Mouse (Mus musculus): Measurements from ENCODE around the gene Efcab9. TPM values are rescaled to one million over a fixed set of nuclear protein-coding genes. Genes with fewer than 3 reads are reported as not detected.

Efcab9 gene
- polyA plus RNA-seq, 1 experiment from 2014 or later, result 0.56 TPM

DNA sequence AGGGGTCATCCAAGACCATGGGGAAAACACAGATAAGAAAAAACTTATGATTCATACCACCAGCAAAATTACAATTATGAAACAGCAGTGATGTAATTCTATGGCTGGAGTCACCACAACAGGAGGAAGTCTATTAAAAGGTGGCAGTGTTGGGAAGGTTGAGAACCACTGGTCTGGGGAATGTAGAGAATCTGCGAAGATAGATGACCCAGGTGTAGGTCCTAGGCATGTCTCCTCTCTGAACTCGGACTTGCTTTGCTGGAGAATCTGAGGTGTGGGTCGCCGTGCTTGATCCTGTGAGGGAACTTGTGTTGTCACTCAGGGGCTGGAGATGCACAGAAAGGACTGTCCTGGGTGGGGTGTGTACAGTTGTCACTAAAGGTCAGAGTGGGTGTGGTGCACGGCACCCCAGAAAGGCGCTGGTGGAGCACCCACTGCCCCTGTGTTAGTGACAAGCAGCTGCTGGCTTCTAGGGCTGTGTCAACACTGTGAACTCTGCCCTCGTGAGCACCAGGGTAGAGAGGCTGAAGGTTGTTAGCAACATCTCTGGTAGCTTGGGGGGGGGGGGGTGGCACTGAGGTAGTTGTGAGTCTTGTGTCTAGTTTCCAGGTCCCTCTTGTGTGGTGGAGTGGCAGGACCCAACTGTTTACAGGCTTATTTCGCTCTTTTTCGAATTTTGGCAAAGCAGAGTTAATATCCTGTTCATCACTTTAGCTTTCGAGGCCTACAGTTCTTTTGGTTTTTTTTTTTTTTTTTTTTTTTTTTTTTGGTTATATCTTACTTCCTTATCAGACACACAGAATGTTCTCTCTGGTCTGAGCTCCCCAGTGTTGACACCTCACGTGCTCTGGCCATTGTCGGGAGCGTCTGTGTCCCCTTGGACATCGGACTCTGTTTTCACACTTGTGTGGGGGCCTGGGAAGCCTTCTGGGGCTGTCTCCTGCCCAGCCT, 22.5 kb upstream of the Efcab9 start:
- Histone ChIP-seq H3K4me3 (no peak overlapping the region), H3K27ac (peak overlapping the region; percentile 34; the same call in 1 of the 2 replicates), H3K4me1 (peaks cover 63% of the 10 kb centered on the region), H3K27me3 (replicated peaks) (no peaks in the 10 kb centered on the region), H3K9me3 (replicated peaks) (no peaks in the 10 kb centered on the region), H3K9ac (no peak overlapping the region; the same call in 1 of the 2 replicates), H3K4me2 (peak overlapping the region; percentile 22; the same call in 1 of the 2 replicates), H3K36me3 (peaks cover 13% of the 10 kb centered on the region)
- ATAC-seq, result peak; percentile 51
- WGBS (ENCODE audit: insufficient replicate concordance), result 49% methylated on average over 14 of the region's 14 CpGs

- no peak overlapping the region; the same call in 1 of the 2 replicates for H3K9ac ChIP-seq
- peaks cover 59% of the 10 kb centered on the region for H3K4me1 ChIP-seq
- peak overlapping the region; percentile 53; the same call in 1 of the 2 replicates for H3K27ac ChIP-seq
- H3K36me3 ChIP-seq, result peaks cover 13% of the 10 kb centered on the region
- ATAC-seq, result no peak
- H3K4me3 ChIP-seq, result no peak overlapping the region
- no peaks in the 10 kb centered on the region for H3K9me3 ChIP-seq (replicated peaks)
- no peaks in the 10 kb centered on the region for H3K27me3 ChIP-seq (replicated peaks)
- peak overlapping the region; percentile 4; the same call in 1 of the 2 replicates for H3K4me2 ChIP-seq
- 31% methylated on average over 14 of the region's 14 CpGs for WGBS (ENCODE audit: insufficient replicate concordance)
Observed at GRCm38 (mm10) chr11:32553311-32554140, 21.6 kb upstream of the Efcab9 start.

DNA sequence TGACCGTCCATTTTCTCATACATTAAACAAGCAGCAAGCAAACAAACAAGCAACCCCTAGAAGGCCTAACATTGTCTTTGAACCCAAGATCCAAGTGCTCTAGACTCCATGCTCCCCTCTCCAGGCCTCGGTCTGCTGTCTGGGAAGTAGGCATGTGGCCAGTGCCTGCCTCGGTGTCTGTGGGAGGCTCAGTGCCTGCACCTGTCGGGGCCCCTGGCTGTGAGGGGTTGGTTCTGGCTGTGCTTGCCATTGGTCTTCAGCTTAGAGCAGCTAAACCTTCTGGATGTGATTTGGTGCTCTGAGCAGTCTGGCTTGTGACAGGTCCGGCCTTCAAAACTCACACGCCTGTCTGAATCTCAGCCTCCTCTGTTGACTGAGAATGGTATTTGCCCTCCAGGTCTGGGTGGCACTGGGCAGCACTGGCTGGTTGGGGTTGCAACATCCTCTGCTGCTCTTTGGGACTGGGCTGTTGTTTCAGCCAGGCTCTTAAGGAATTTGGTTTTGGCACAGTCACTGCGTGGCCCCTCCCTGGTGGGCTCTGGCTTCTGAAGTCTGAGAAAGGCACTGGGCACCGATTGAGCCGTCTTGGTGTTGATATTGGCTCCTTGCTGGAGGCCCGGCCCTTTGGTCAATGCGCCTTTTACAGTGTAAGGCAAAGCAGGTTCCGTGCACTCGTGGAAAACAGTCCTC, 20.7 kb upstream of the Efcab9 start:
- H3K9me3 ChIP-seq (replicated peaks), result no peaks in the 10 kb centered on the region
- H3K36me3 ChIP-seq, result peaks cover 13% of the 10 kb centered on the region
- H3K9ac ChIP-seq, result no peak overlapping the region
- 62% methylated on average over 13 of the region's 13 CpGs for WGBS (ENCODE audit: insufficient replicate concordance)
- H3K4me2 ChIP-seq, result no peak overlapping the region
- H3K4me3 ChIP-seq, result no peak overlapping the region
- peaks cover 65% of the 10 kb centered on the region for H3K4me1 ChIP-seq
- H3K27ac ChIP-seq, result peak overlapping the region; percentile 53
- ATAC-seq, result no peak
- no peaks in the 10 kb centered on the region for H3K27me3 ChIP-seq (replicated peaks)

GRCm38 (mm10) chr11:32551579-32552297, 19.9 kb upstream of the Efcab9 start:
- peak overlapping the region; percentile 17; the same call in 1 of the 2 replicates for H3K9ac ChIP-seq
- 0 out of 2 replicates have a peak overlapping the region, but pooled peaks have one; percentile 53 for H3K27ac ChIP-seq
- no peaks in the 10 kb centered on the region for H3K27me3 ChIP-seq (replicated peaks)
- H3K4me3 ChIP-seq, result no peak overlapping the region
- 71% methylated on average over 12 of the region's 12 CpGs for WGBS (ENCODE audit: insufficient replicate concordance)
- no peaks in the 10 kb centered on the region for H3K9me3 ChIP-seq (replicated peaks)
- H3K4me1 ChIP-seq, result peaks cover 68% of the 10 kb centered on the region
- no peak for ATAC-seq
- H3K36me3 ChIP-seq, result peaks cover 17% of the 10 kb centered on the region
- no peak overlapping the region for H3K4me2 ChIP-seq

DNA sequence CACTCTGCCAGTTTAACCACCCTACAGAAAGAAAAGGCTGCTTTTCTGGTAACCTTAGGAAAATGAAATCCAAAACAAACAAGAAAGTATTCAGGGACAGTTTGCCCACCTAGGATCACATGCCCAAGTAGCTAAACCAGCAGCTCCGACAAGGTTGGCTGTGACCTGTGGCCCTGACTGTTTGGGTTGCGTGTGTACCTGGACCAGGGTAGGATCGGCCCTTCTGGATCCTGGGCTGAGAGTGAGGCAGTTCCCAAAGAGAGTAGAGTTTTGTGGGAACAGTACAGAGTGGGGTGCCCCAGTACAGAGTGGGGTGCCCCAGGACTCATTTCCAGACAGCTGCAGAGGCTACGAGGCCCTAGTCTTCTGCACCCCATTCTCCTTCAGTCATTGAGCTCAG, 19.2 kb upstream of the Efcab9 start:
- H3K4me1 ChIP-seq, result peaks cover 69% of the 10 kb centered on the region
- H3K27ac ChIP-seq, result no peak overlapping the region
- WGBS (ENCODE audit: insufficient replicate concordance), result 82% methylated on average over 4 of the region's 4 CpGs
- ATAC-seq, result no peak
- no peak overlapping the region for H3K4me2 ChIP-seq
- H3K9ac ChIP-seq, result no peak overlapping the region
- H3K27me3 ChIP-seq (replicated peaks), result no peaks in the 10 kb centered on the region
- no peak overlapping the region for H3K4me3 ChIP-seq
- no peaks in the 10 kb centered on the region for H3K9me3 ChIP-seq (replicated peaks)
- H3K36me3 ChIP-seq, result peaks cover 10% of the 10 kb centered on the region; the same call in 1 of the 2 replicates

DNA sequence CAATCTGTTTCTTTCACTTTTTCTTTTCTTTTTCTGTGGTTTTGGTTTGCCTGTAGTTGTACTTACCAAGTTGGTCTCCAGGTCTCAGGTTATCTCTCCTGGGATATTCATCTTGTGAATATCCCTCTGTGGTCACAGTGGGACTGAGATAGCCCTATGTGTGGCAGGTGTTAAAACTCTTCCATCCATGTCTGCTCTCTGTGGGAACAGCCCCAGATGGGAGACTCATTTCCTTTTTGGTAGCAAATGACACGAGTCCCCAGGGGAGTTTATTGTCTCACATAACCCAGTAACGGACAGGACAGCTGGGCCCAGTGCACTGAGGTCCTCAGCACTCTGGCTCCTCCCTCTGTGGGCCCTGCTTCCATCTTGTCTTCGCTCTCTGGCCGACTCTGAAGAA, 18.2 kb upstream of the Efcab9 start:
- ATAC-seq, result no peak
- Histone ChIP-seq H3K4me2 (no peak overlapping the region), H3K4me1 (peaks cover 63% of the 10 kb centered on the region), H3K36me3 (0 out of 2 replicates have a peak, but pooled peaks cover 5% of the 10 kb centered on the region), H3K9me3 (replicated peaks) (no peaks in the 10 kb centered on the region), H3K27me3 (replicated peaks) (no peaks in the 10 kb centered on the region), H3K4me3 (no peak overlapping the region), H3K27ac (no peak overlapping the region), H3K9ac (no peak overlapping the region)
- 58% methylated on average over 4 of the region's 4 CpGs for WGBS (ENCODE audit: insufficient replicate concordance)

DNA sequence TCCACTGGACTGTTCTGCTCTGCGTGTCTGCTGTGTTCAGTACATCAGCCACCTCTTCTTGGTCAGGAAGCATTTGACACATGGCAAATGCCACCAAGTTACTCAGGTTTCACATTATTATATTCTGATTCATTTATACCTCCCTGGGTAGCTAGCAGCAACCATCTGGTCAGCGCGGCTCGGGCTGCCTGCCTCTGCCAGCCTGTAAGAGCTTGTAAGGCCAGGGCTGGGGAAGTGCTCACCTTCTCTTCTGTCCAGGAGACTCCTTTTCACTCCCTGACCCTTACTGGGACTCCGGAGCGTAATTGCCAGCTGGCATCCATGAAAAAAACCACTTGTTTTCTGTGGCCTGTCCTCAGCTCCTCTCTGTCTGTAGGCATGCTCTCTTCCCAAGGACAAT, 17.4 kb upstream of the Efcab9 start:
- Histone ChIP-seq H3K4me1 (peaks cover 63% of the 10 kb centered on the region), H3K9me3 (replicated peaks) (no peaks in the 10 kb centered on the region)

DNA sequence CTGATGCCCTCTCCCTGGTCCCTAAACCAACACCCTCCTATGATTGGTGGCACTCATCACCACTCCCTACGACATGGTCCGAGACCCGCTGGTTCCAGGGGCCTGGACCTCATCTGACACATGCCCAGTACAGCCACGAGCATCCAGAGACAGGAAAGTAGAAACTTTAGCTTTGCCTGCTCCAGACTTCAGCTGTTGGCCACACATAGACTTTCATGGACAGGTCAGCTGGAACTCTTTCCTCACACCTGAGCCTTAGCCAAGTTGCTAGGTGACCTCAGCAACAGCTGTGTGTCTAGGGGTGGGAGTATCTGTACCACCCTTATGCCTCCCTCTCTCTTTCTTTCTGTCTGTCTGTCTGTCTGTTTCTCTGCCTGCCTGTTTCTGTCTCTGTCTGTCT, 16.4 kb upstream of the Efcab9 start:
- Histone ChIP-seq H3K27ac (no peak overlapping the region), H3K9me3 (replicated peaks) (no peaks in the 10 kb centered on the region), H3K27me3 (replicated peaks) (no peaks in the 10 kb centered on the region), H3K4me3 (no peak overlapping the region), H3K4me1 (peaks cover 63% of the 10 kb centered on the region), H3K36me3 (peaks cover 16% of the 10 kb centered on the region), H3K9ac (no peak overlapping the region), H3K4me2 (no peak overlapping the region)
- no peak for ATAC-seq
- WGBS (ENCODE audit: insufficient replicate concordance), result 71% methylated on average over 4 of the region's 4 CpGs

More for the DNA sequence above, 17.4 kb upstream of the Efcab9 start:
- H3K36me3 ChIP-seq, result peaks cover 10% of the 10 kb centered on the region
- no peak overlapping the region for H3K4me2 ChIP-seq
- ATAC-seq, result no peak
- H3K9ac ChIP-seq, result no peak overlapping the region
- H3K27me3 ChIP-seq (replicated peaks), result no peaks in the 10 kb centered on the region
- H3K4me3 ChIP-seq, result no peak overlapping the region
- WGBS (ENCODE audit: insufficient replicate concordance), result 91% methylated on average over 6 of the region's 6 CpGs
- no peak overlapping the region for H3K27ac ChIP-seq

DNA sequence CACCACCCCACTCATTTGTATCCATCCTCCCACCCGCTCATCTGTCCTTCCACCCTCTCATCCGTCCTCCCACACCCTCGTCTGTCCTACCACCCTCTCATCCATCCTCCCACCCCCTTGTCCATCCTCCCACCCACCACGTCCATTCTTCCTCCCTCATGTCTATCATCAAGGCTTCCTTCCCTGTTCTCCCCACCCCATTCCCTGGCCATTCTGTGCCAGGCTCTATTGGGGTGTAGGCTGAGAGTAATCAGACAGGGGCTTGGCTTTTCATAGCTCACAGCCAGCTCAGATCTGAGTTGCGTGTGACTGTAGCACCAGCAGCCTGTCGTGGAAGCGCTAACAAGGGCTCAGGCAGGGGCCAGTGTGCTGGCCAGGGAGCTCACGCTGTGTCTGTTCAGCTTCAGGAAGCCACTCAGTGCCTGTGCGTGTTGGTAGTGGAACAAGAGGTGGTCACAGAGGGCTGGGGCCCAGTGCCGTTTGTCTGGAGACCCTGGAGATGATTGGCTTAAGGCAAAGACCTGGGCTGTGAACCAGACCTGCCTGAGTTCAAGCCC, 15.6 kb upstream of the Efcab9 start:
- Histone ChIP-seq H3K4me3 (no peak overlapping the region), H3K36me3 (peaks cover 16% of the 10 kb centered on the region), H3K9ac (no peak overlapping the region), H3K4me2 (no peak overlapping the region), H3K27me3 (replicated peaks) (no peaks in the 10 kb centered on the region), H3K9me3 (replicated peaks) (no peaks in the 10 kb centered on the region), H3K4me1 (peaks cover 63% of the 10 kb centered on the region), H3K27ac (no peak overlapping the region)
- ATAC-seq, result no peak
- 74% methylated on average over 10 of the region's 10 CpGs for WGBS (ENCODE audit: insufficient replicate concordance)

DNA sequence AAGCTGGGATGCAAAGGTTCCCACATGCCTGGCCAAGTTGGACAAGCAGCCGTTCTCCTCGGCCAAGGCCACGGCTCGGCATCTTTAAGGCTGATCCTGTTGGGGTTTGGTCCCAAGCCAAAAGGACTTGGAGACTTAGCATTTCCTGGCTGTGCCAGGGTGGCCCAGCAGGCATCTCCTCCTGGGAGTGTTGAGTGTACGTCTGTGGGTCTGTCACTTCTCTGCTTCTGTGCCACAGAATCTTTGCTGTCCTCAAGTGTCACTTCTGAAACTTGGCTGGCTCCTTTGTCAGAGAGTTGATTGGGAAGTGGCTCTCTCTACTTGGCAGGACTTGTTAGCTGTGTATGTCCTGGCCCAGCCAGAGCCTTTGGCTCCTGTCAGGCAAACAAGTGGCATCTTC, 14.6 kb upstream of the Efcab9 start:
- Histone ChIP-seq H3K9me3 (replicated peaks) (no peaks in the 10 kb centered on the region), H3K27ac (0 out of 2 replicates have a peak overlapping the region, but pooled peaks have one; percentile 37), H3K27me3 (replicated peaks) (no peaks in the 10 kb centered on the region), H3K4me1 (peaks cover 63% of the 10 kb centered on the region), H3K9ac (no peak overlapping the region), H3K4me3 (no peak overlapping the region), H3K36me3 (peaks cover 16% of the 10 kb centered on the region), H3K4me2 (no peak overlapping the region)
- ATAC-seq, result no peak
- WGBS (ENCODE audit: insufficient replicate concordance), result 86% methylated on average over 5 of the region's 5 CpGs

Measured in liver, embryonic 12.5 days (tissue).